Mouse (Mus musculus) embryonic facial prominence, embryonic 15.5 days (tissue): ENCODE data around the gene 1700037C18Rik. TPM values are rescaled to one million over a fixed set of nuclear protein-coding genes. Genes with fewer than 3 reads are reported as not detected.
"Not testable (repeated sequence)": the region's sequence is repeated elsewhere in the genome, so short reads cannot be mapped to it uniquely, and the experiment has no call there.

Experiments
- ATAC-seq: fragments of 200-750 bp; cut with Nextera tagmentation; 2 replicates; pipeline ENCODE4 v1.8.0; 2017; ENCODE audit warnings: low read depth, moderate TSS enrichment; ENCODE audit not compliant: insufficient number of reproducible peaks, low FRiP score, low TSS enrichment
- H3K27ac ChIP-seq: fragments of 300-500 bp; sonication (generic); replicated peaks from 2 replicates; pipeline ENCODE4 v1.5.1; 2015; ENCODE audit warnings: mild to moderate bottlenecking, inconsistent platforms
- H3K27me3 ChIP-seq: fragments of 300-500 bp; sonication (generic); 2 replicates; pipeline ENCODE4 v1.6.1; 2015; ENCODE audit warnings: inconsistent platforms
- H3K36me3 ChIP-seq: fragments of 300-500 bp; sonication (generic); 2 replicates; pipeline ENCODE4 v1.6.1; 2015; ENCODE audit warnings: mild to moderate bottlenecking, inconsistent platforms
- H3K4me1 ChIP-seq: fragments of 300-500 bp; sonication (generic); 2 replicates; pipeline ENCODE4 v1.6.1; 2015; ENCODE audit warnings: inconsistent platforms
- H3K4me2 ChIP-seq: fragments of 300-500 bp; sonication (generic); replicated peaks from 2 replicates; pipeline ENCODE4 v1.6.1; 2015; ENCODE audit warnings: mild to moderate bottlenecking, inconsistent platforms
- H3K4me3 ChIP-seq: fragments of 300-500 bp; sonication (generic); replicated peaks from 2 replicates; pipeline ENCODE4 v1.5.1; 2015; ENCODE audit warnings: mild to moderate bottlenecking, inconsistent platforms
- H3K9ac ChIP-seq: fragments of 300-500 bp; sonication (generic); 2 replicates; pipeline ENCODE4 v1.6.1; 2015; ENCODE audit warnings: inconsistent platforms
- H3K9me3 ChIP-seq: fragments of 300-500 bp; sonication (generic); replicated peaks from 2 replicates; pipeline ENCODE4 v1.6.1; 2016; ENCODE audit warnings: inconsistent platforms
- WGBS: fragments of 180-500 bp; shearing (Covaris S2); methylation state at CpG from one replicate; pipeline ENCODE4 v1.1.7; 2015; 5-methylcytosine and 5-hydroxymethylcytosine counted together
- polyA plus RNA-seq: library from polyadenylated mRNA; unstranded; fragments of >200 nt; fragmentation: Nextera tagmentation; extraction: Ambion mirVana; gene quantifications from 2 replicates; pipeline ENCODE4 v1.2.1, GENCODE M21; 2015

Gene 1700037C18Rik
- polyA plus RNA-seq, 1 experiment from 2014 or later: 13.2 TPM

GRCm38 (mm10) chr16:3871815-3872214 lies 36.7 kb downstream of the 1700037C18Rik start:
- WGBS: 2% methylated on average over 16 of the region's 16 CpGs

GRCm38 (mm10) chr16:3859254-3859653 lies 49.2 kb downstream of the 1700037C18Rik start:
- Histone ChIP-seq H3K9ac (no peak overlapping the region), H3K9me3 (no peaks in the 10 kb centered on the region), H3K4me2 (no peak overlapping the region), H3K27ac (no peak overlapping the region), H3K27me3 (no peaks in the 10 kb centered on the region), H3K4me1 (no peaks in the 10 kb centered on the region), H3K36me3 (peaks cover 25% of the 10 kb centered on the region), H3K4me3 (no peak overlapping the region)
- WGBS: 79% methylated on average over 4 of the region's 4 CpGs
- no peak for ATAC-seq

More at GRCm38 (mm10) chr16:3871815-3872214, 36.7 kb downstream of the 1700037C18Rik start:
- Histone ChIP-seq H3K27me3 (no peaks in the 10 kb centered on the region), H3K4me1 (peaks cover 14% of the 10 kb centered on the region), H3K4me3 (peak overlapping the region; percentile 56), H3K4me2 (peak overlapping the region; percentile 87), H3K27ac (peak overlapping the region; percentile 63), H3K9me3 (no peaks in the 10 kb centered on the region), H3K36me3 (peaks cover 19% of the 10 kb centered on the region), H3K9ac (peak overlapping the region; percentile 44)
- ATAC-seq: no peak

- H3K27me3 ChIP-seq: no peaks in the 10 kb centered on the region
These were observed 52.7 kb downstream of the 1700037C18Rik start for GRCm38 (mm10) chr16:3855776-3856175.

GRCm38 (mm10) chr16:3854437-3855182 lies 53.9 kb downstream of the 1700037C18Rik start:
- H3K27ac ChIP-seq: no peak overlapping the region
- no peak overlapping the region for H3K9ac ChIP-seq
- no peaks in the 10 kb centered on the region for H3K4me1 ChIP-seq
- H3K36me3 ChIP-seq: peaks cover 5% of the 10 kb centered on the region; the same call in 1 of the 2 replicates
- H3K4me2 ChIP-seq: no peak overlapping the region
- 65% methylated on average over 11 of the region's 11 CpGs for WGBS
- H3K4me3 ChIP-seq: no peak overlapping the region
- no peaks in the 10 kb centered on the region for H3K9me3 ChIP-seq
- ATAC-seq: no peak
- H3K27me3 ChIP-seq: no peaks in the 10 kb centered on the region

More at GRCm38 (mm10) chr16:3855776-3856175, 52.7 kb downstream of the 1700037C18Rik start:
- Histone ChIP-seq H3K4me3 (no peak overlapping the region), H3K9me3 (no peaks in the 10 kb centered on the region), H3K4me2 (no peak overlapping the region), H3K27ac (no peak overlapping the region), H3K9ac (no peak overlapping the region), H3K36me3 (peaks cover 11% of the 10 kb centered on the region), H3K4me1 (no peaks in the 10 kb centered on the region)
- 77% methylated on average over 1 of the region's 1 CpGs for WGBS
- no peak for ATAC-seq

GRCm38 (mm10) chr16:3852586-3852985 lies 55.9 kb downstream of the 1700037C18Rik start:
- Histone ChIP-seq H3K27me3 (no peaks in the 10 kb centered on the region), H3K4me2 (no peak overlapping the region), H3K9ac (no peak overlapping the region), H3K9me3 (no peaks in the 10 kb centered on the region), H3K4me3 (no peak overlapping the region), H3K27ac (no peak overlapping the region), H3K4me1 (peaks cover 5% of the 10 kb centered on the region; the same call in 1 of the 2 replicates), H3K36me3 (peaks cover 5% of the 10 kb centered on the region; the same call in 1 of the 2 replicates)
- ATAC-seq: no peak
- 28% methylated on average over 12 of the region's 12 CpGs for WGBS

- not testable (repeated sequence) for H3K4me1 ChIP-seq, H3K4me3 ChIP-seq, H3K36me3 ChIP-seq, H3K9ac ChIP-seq, H3K4me2 ChIP-seq, ATAC-seq, H3K9me3 ChIP-seq, H3K27me3 ChIP-seq, H3K27ac ChIP-seq
- WGBS: 85% methylated on average over 13 of the region's 13 CpGs
These were observed 57.2 kb downstream of the 1700037C18Rik start for GRCm38 (mm10) chr16:3851301-3851700.

- no peak overlapping the region for H3K4me2 ChIP-seq
- no peak overlapping the region for H3K27ac ChIP-seq
- no peaks in the 10 kb centered on the region for H3K27me3 ChIP-seq
- peaks cover 9% of the 10 kb centered on the region; the same call in 1 of the 2 replicates for H3K4me1 ChIP-seq
- H3K9ac ChIP-seq: no peak overlapping the region
- H3K9me3 ChIP-seq: no peaks in the 10 kb centered on the region
- H3K4me3 ChIP-seq: no peak overlapping the region
- 70% methylated on average over 3 of the region's 3 CpGs for WGBS
- ATAC-seq: no peak
- H3K36me3 ChIP-seq: no peaks in the 10 kb centered on the region
These were observed 60.1 kb downstream of the 1700037C18Rik start for GRCm38 (mm10) chr16:3848416-3848815.

- Histone ChIP-seq H3K36me3 (no peaks in the 10 kb centered on the region), H3K4me2 (peak overlapping the region; percentile 66), H3K27ac (no peak overlapping the region), H3K9me3 (no peaks in the 10 kb centered on the region), H3K27me3 (no peaks in the 10 kb centered on the region), H3K4me3 (peak overlapping the region; percentile 83), H3K4me1 (peaks cover 9% of the 10 kb centered on the region; the same call in 1 of the 2 replicates), H3K9ac (peak overlapping the region; percentile 50; the same call in 1 of the 2 replicates)
- 73% methylated on average over 4 of the region's 4 CpGs for WGBS
- no peak for ATAC-seq
These were observed 60.6 kb downstream of the 1700037C18Rik start for GRCm38 (mm10) chr16:3847871-3848270.

- no peak within 1 kb of the TSS; the same call in 1 of the 2 replicates for H3K27ac ChIP-seq
- WGBS: 3% methylated on average over 38 of the region's 38 CpGs
- no peaks in the 10 kb centered on the region for H3K9me3 ChIP-seq
- ATAC-seq: peak; percentile 100
- H3K27me3 ChIP-seq: no peaks in the 10 kb centered on the region
- no peaks in the 10 kb centered on the region for H3K36me3 ChIP-seq
- H3K4me1 ChIP-seq: peaks cover 9% of the 10 kb centered on the region; the same call in 1 of the 2 replicates
- peak within 1 kb of the TSS; percentile 66 for H3K4me2 ChIP-seq
- H3K4me3 ChIP-seq: peak within 1 kb of the TSS; percentile 83
- peak within 1 kb of the TSS; percentile 50 for H3K9ac ChIP-seq
These were observed 61.6 kb downstream of the 1700037C18Rik start, which contains the start of gene Zfp174 for GRCm38 (mm10) chr16:3846711-3847518. Gene Zfp174 (plus strand): TSS chr16:3847268.
